Comparison of ENCODE assay signal across 8 mouse cellular contexts in genomic region chr4:44107339-44107738, GRCm38 (mm10). TPM values are rescaled to one million over a fixed set of nuclear protein-coding genes. Genes with fewer than 3 reads are reported as not detected.
A peak's percentile ranks its signal among the peaks of the same experiment; 100 is the strongest.
DNase-seq lines count a peak whose midpoint lies in the region; TF ChIP-seq lines count a peak whose summit lies in the region.
"Had no signal": no experiment of that assay in that cellular context is flagged by ENCODE, and none has a peak within 500 bp of the region (broad histone marks: within the 10 kb centered on the region; RNA-seq: fewer than 3 reads in every experiment).

No protein-coding gene starts in this region.

- DNase-seq in 3T3-L1 (ENCODE audit: low read depth, low spot score), result peak; percentile 29
- DNase-seq in adrenal gland, postnatal 36 days, result peak; percentile 10 to 20
- peak; percentile 16 for DNase-seq in heart, postnatal 25 days (ENCODE audit: low spot score)
- peak; percentile 24 for DNase-seq in lung, adult 2 months
- no peak for DNase-seq in spleen, postnatal 4 days (ENCODE audit: low spot score in 2 of 2)
- no peak for DNase-seq in ovary, postnatal 36 days (ENCODE audit: low spot score)
- DNase-seq in urinary bladder, adult 18-20 months (ENCODE audit: low spot score in 2 of 2), result no peak

- H3K4me3 ChIP-seq in lung, adult 2 months (replicated peaks; ENCODE audit: extremely low read depth, low read depth, low read length), result no peak overlapping the region
- H3K4me3 ChIP-seq: midbrain, embryonic 12.5 days had no signal

- peaks cover 20% of the 10 kb centered on the region for H3K4me1 ChIP-seq in lung, adult 2 months (ENCODE audit: control insufficient read depth, insufficient read depth, low read length)

- intact Hi-C loops in heart, postnatal 25 days (cut with DNase I), result no loop called here

- WGBS in lung, adult 2 months, result 12% methylated on average over 6 of the region's 6 CpGs

- TF ChIP-seq POLR2A in lung, adult 2 months (IDR thresholded peaks at IDR 0.05; ENCODE audit: borderline replicate concordance, extremely low read depth, low read depth, low read length), result no peak

- TF ChIP-seq CTCF in lung, adult 2 months (IDR thresholded peaks at IDR 0.05; ENCODE audit: insufficient read depth, low read length), result no peak

RNA-seq across cellular contexts. Expression of gene Gne, which starts 23.4 kb away (rescaled TPM):
- 10 to 100 TPM; 27.2 to 47.5 TPM for total RNA-seq in adrenal gland, postnatal 36 days (2021)
- total RNA-seq in heart, postnatal 25 days (2021), result 10 to 100 TPM; 25.7 to 28.7 TPM
- polyA plus RNA-seq in lung, adult 2 months (2012; rRNA removed), result 23.9 and 31.4 TPM in 2 replicates

Comparison
In these comparisons a context has a peak if more than half of its experiments do, and no peak if none do; other contexts are left out.
1. DNase-seq: peak in 3T3-L1 (single experiment), adrenal gland, postnatal 36 days (2 of 2), heart, postnatal 25 days (single experiment) and lung, adult 2 months (single experiment); none in spleen, postnatal 4 days (0 of 2), ovary, postnatal 36 days (single experiment) and urinary bladder, adult 18-20 months (0 of 2).